Mouse (Mus musculus) ovary, postnatal 36 days (tissue): ENCODE results near the gene Hnrnpa1.

Source experiments
- DNase-seq: peaks from one replicate; pipeline ENCODE4 v3.0.0; 2022; ENCODE audit warnings: low spot score, mixed read lengths

The Hnrnpa1 gene

DNA sequence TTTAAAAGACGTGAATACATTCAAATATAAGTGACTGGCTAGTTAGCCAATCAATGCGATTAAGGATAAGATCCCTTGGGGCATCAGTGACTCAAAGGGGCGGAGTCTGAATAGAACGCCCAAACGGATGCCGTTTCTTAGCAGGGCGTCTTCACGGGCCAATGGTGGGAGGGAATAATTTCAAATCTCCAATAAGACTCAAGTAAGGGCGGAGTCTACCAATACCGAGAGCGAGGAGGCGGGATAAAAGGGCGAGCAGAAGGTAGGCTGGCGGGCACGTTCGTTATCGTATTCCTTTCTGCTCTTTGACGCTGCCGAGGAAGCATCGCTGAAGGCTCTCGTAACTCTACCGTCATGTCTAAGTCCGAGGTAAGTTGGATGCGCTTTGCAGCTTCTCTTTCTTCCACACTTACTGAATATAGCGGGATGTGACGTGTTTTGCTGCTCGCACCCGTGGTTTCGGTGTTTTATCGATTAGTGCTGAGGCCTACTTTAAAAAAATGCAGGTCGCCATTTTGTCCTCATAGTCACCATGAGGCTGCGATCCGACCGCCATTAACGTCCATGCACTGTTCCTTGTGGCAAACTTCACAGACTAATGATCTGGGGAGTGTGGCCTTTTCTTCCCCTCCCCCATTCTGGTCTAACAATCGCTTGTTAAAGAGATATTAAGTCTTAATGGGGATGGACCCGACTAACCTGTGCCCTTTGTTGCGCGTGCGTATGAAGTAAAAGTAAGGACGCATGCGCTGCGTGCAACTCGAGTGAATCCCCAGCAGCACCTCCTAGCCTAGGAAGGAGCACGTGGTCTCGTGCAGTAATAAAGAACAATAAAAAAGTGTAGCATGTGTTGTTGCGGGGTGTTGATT, at the start of gene Hnrnpa1:
Hnrnpa1 (plus strand) TSS at position 273 of the 869 bp plus-strand sequence.
- DNase-seq = peak; percentile 86

GRCm38 (mm10) chr15:103190531-103191462, 49.4 kb upstream of the Hnrnpa1 start:
- DNase-seq = no peak

DNA sequence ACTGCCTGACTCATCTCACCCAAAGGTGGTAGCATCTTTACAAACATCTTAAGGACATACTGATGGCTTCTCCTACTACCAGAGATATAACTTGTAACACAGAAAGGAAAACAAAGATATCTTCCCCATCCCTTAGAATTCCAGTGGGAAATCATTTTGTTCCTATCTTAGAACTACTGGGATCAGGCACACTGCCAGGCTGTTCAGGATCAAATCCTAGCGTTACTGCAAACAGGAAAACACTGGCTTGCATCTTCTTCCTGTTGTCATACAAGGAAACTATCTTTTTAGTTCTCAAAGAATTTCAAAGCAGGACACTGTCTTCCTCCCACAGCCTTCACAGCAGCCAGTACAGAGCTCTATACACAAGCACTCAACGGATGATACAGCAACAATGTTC, 46.6 kb upstream of the Hnrnpa1 start:
- DNase-seq = peak; percentile 2

DNA sequence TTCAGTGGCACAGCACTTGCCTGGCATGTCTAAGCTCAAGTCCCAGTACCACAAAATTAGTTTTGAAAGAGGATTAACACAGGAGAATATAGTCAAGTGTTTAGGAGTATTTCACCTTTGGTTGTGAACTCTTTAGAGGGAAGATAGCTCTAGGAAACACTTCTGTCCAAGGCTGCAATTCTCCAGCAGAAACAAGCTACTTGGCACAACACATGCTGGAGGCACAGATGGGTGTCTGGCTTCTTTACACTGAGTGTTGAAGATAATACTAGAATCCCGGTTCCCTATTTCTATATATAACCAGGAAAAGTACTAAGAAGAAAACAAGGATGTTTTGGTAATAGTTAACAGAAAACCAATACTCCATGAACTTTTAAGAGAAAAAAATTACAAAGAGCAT, 43.4 kb upstream of the Hnrnpa1 start:
- no peak for DNase-seq

DNA sequence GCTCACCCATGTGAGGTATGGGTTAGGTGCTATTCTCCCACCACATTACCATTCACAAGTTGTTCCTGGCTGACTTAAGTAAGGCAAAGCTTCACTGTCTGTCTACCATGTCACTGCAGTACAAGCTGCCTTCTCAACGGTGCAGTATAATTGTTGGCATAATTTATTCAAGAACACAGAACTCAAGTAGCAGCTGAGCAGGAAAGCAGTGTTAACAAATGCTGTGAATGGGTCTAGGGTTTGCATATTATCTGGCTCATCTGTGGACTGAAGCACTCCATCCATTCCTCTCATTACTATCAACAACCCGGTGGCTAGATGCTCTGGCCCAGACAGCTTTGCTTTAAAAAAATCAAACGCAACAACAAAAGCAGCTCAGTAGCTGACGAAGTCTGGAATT, 42.4 kb upstream of the Hnrnpa1 start:
- no peak for DNase-seq

DNA sequence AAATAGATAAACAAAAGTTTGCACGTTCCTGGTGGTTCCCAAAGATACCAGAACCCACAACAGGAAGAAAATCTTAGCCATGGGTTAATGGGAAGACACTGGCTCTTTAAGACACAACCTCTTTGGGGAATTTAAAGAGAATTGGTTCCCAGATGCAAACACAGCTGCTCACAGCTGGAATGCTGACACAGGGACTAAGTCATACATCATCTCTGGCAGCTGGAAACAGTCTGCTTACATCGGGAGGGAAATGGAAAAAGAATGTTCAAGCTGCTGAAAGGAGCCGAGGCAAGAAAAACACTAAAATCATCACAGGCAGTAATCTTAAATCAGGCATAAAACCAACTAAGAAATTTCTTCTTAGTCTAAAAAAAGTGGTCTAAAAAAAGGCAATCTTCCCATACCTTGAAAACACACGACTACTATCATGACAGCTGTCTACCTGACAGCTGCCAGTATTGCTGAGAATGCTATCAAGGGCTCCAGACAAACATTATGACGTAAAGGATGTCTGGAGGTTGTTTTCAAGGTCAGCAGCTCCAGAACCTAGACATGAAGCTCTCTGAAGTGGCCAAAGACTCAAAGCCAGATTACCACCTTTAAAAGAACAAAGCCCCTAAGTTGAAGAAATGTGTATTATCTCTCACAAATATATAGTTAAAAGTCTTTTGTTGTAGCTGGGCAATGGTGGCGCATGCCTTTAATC, 38.0 kb upstream of the Hnrnpa1 start:
- no peak for DNase-seq

- DNase-seq = no peak
Observed at GRCm38 (mm10) chr15:103205156-103205555, 35.1 kb upstream of the Hnrnpa1 start.

DNA sequence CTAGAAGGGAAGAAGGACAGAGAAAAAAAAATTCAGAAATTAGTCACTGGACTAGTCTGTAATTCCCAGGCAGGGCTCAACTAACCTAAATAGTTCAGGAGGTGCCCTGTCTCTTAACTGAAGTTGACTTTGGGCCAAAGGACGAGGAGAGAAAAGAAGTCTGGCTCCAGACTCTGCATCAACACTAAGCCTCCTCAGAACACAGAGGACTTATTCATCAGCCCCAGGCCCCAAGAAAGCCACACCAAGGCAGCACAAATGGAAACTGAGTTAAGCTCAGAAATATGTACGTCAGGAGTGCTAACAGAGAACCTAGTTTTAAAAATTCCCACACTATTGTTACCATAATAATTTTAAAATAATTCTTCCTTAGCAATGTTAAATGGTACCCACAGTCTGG, 26.1 kb upstream of the Hnrnpa1 start:
- DNase-seq = no peak

GRCm38 (mm10) chr15:103214971-103215907, 25.0 kb upstream of the Hnrnpa1 start:
- peak; percentile 86 for DNase-seq

- DNase-seq = no peak
Observed at GRCm38 (mm10) chr15:103216052-103216451, 24.2 kb upstream of the Hnrnpa1 start.

- no peak for DNase-seq
Observed at GRCm38 (mm10) chr15:103220785-103221184, 19.4 kb upstream of the Hnrnpa1 start.

GRCm38 (mm10) chr15:103221386-103221785, 18.8 kb upstream of the Hnrnpa1 start:
- no peak for DNase-seq

GRCm38 (mm10) chr15:103224161-103224560, 16.1 kb upstream of the Hnrnpa1 start:
- DNase-seq = no peak

- no peak for DNase-seq
Observed at GRCm38 (mm10) chr15:103227022-103227421, 13.2 kb upstream of the Hnrnpa1 start.

DNA sequence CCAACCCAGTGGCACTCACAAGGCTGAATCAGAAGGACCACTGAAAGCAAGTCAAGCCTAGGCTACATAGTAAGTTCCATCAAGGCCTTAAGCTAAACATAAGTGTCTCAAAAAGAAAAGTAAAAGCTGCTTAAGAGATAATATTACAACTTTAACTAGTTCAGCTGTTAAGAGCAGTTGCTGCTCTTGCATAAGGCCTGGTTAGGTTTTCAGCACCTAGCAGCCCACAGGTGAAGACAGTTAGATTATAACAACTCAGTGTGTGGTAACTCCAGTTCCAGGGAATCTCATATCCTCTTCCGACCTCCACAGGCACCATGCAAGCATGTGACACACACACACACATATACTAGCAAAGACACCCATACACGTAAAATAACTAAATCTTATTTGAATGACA, 12.7 kb upstream of the Hnrnpa1 start:
- no peak for DNase-seq

DNA sequence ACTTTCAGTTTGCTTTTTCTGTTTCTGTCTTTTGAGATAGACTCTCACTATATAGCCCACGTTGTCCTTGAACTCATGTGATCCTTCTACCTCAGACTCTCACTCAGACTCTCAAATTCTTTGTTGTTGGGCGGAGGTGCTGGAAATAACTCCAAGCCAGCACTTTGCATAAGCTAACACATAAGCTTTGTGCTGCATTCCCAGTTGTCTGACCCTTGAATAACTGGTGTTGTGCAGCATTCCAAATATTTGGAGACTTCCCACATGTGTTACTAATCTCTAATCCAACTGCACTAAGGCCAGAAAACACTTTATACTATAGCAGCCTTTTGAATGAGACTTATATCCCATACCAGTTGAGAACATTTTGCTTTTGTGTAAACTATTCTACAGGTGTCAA, 11.3 kb upstream of the Hnrnpa1 start:
- DNase-seq = no peak

DNA sequence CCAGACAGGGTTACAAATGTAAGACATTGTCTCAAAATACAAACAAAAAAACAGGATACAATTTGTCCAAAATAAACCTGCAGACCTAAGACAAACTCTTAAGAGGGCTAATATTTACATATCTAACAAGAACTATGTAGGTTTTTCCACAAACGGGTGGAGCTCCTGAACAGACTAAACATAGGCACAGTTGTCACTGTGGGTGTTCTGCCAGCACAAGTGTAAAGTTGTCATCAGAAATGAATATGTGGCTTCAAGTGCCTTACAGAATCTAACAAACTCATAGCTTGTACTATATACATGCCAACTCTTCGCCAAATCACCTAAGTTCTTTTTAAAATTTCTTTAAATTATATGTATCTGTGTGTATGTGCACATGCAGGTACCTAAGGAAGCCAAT, 7.1 kb upstream of the Hnrnpa1 start:
- DNase-seq = no peak

DNA sequence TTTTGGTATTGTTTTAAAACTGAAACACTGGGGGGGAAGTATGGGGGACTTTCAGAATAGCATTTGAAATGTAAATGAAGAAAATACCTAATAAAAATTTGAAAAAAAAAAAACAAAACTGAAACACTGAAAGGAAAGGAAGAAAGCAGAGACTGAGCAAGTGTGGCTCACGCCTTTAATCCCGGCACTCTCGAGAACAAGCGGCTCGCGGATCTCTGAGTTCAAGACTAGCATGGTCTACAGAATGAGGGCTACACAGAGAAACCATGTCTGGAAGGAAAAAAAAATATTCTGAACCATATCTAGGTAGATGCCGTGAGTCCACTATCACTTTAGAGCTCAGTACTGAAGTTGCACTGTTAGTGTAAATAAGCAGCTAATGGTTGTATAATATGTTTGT, 2.9 kb upstream of the Hnrnpa1 start:
- DNase-seq = no peak

- peak; percentile 87 for DNase-seq
Observed at GRCm38 (mm10) chr15:103239130-103239684, 1.0 kb upstream of the Hnrnpa1 start.

GRCm38 (mm10) chr15:103239685-103240159, 510 bp upstream of the Hnrnpa1 start, which contains the start of gene Cbx5:
TSS of gene Cbx5 (minus strand) at chr15:103239816.
- DNase-seq = peak; percentile 97
